Mouse (Mus musculus) megakaryocyte, embryonic 14.5 days (primary cell): ENCODE measurements around the gene Notch4.

Source experiments
- FLI1 ChIP-seq: IDR thresholded peaks from 2 replicates; pipeline ENCODE4 v1.6.1; 2012; ENCODE audit warnings: low read length, inconsistent platforms, mixed read lengths
- GATA1 ChIP-seq: IDR thresholded peaks from 3 replicates; pipeline ENCODE4 v1.6.1; 2012; ENCODE audit warnings: mixed read lengths, low read length, inconsistent platforms, borderline replicate concordance

- TF ChIP-seq GATA1 (no peak), FLI1 (no peak)
Observed at GRCm38 (mm10) chr17:34623161-34623560, 59.1 kb downstream of the Notch4 start.
